Mouse (Mus musculus) heart, postnatal 10 days (tissue): ENCODE data around the gene Gp1bb. TPM values are rescaled to one million over a fixed set of nuclear protein-coding genes. Genes with fewer than 3 reads are reported as not detected.

Experiments used
- DNase-seq, 2 experiments: peaks; one replicate each; pipeline ENCODE4 v3.0.0; 2021
- intact Hi-C: fragments of 180-260 bp; cut with DNase I; formaldehyde crosslinking; loops from one replicate; pipeline ENCODE4 v1.15.1; 2025
- total RNA-seq, 2 experiments: library from RNA; stranded (reverse); gene quantifications; 2 replicates each; pipeline ENCODE4 v1.2.3; 2021

The Gp1bb gene
- total RNA-seq, 2 experiments from 2014 or later: 0.77 to 1.2 TPM

DNA sequence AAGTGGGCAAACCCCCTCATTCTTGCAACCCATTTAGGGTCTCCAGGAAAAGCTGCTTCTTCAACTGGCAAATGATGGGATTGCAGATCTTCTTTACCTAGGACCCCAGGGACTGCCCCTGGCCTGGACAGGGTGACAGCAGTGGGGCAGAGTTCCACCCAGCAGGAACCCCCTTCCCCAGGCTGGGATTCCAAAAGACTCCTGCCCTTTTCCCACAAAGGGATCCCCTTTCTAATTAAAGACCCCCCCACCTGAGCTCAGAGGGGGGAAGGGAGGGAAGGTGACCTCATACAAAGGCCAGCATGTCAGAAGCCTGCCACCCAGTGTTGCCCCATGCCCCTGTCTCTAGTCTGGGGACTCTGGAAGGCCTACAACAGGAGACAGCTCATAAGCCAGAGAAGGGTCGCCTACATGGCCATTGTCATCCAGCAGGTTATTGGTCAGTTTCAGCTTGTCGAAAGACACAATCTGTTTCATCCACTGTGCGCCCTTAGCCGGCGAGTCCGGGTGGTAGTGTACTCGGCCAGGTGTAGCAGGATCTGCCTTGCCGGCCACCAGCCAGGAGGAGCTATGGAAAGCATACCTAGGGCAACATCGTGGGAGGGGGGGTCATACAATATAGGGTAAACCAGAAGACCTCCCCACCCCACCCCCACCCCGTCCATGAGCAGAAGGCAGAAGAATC lies 38.4 kb downstream of the Gp1bb start:
- DNase-seq: no peak
- intact Hi-C loops: no loop called here

DNA sequence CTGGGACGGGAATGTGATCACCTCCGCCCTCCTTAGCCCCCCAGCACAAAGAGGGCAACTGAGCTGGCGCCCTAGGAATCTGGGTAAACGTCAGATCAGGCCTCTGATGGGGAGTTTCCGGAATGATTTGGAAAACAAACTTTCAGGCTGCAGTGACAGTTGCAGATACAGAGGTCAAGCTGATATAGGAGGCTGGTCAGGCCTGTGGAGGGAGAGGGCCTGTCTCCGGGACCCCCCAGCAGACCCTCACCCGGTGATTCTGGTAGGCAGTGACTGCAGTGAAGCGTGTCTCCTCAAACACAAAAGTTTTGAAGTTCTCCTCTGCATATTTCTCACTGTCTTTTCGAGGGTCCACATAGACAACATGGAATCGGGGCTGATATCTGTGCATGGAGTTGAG lies 39.0 kb downstream of the Gp1bb start:
- intact Hi-C loops: no loop called here
- DNase-seq: no peak

DNA sequence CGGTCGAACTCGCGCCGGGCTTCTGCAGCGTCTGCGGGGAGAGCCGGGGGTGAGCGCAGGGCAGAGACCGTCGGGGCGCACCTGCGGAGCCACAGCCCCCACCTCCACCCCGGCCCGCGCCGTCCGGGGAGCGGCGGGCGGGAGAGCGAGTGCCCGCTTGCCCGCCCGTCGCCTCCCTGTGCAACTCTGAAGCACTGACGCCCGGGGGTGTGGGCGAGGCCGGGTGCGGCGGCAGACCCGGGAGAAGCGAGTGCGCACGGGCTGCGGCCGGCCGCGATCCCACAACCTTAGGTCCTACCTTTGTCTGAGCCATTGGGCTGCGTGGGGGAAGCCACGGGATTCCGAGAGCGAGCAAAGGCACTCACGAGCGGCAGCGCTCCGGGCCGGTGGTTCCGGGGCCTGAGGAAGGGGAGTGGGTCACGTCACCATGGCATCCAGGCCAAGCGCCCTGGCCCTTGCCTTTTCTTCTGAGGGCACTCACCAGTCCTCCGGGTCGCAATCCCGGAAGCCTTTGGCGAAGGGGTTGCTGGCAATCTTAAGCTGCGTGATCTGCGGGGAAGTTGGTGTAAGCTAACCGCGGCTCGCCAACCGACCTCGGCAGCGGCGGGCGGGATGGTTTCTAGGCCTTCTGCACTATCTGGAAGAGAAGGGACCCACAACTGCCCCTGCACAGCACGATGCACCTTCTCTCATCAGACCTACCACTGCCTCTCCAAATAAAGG lies 39.6 kb downstream of the Gp1bb start:
- DNase-seq: no peak
- intact Hi-C loops: no loop called here

DNA sequence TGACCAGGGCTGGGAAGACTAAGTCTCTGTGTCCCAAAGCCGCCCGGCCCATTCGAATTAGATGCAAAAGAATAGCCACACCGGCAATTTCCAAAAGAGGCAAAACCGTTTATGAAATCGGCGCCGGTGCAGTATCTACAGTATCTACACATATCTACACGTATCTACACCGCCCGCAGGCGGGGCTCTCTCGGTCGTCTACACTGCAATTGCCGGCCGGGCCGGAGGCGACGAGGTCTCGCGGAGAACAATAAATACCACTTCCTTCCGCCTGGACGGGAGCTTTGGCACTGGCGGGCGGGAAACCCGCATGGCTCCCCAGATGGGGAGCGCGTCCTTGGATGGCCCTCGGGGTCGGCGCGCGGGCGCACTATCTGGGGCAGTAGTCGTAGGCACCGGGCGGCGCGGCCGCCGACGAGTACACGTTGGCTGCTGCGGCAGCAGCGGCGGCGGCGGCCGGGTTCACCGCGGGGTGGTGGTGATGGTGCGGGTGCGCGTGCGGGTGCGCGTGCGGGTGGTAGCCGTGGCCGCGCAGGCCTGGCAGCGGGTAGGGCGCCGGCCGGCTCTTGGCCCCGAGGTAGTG lies 40.5 kb downstream of the Gp1bb start:
- intact Hi-C loops: no loop called here
- no peak for DNase-seq

DNA sequence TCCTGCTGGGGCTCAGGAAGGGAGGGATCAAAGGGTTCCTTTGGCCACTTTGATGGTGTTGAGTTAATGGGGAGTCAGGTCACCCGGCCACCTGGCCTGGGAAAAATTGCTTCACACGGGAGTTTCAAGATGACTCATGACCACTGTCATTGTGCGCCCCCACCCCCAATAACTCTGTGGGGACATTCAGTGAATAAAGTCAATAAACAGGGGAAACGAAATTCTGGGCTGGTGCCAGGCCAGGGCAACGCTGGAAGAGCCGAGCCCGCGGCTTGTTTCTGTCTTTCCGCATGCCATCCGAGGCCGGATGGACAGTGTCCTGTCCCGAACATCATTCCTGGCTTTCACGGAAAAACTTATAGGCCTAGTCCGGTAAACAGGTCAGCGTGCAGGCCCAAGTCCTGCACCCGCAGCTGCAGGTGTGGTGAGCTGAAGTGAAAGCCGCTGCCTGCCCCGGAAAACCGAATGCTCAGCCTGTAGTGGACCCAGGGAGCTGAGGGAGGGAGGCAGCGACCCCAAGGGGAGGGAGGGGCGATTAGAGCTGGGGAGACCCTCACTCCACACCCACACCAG lies 41.1 kb downstream of the Gp1bb start:
- no peak for DNase-seq
- intact Hi-C loops: no loop called here

DNA sequence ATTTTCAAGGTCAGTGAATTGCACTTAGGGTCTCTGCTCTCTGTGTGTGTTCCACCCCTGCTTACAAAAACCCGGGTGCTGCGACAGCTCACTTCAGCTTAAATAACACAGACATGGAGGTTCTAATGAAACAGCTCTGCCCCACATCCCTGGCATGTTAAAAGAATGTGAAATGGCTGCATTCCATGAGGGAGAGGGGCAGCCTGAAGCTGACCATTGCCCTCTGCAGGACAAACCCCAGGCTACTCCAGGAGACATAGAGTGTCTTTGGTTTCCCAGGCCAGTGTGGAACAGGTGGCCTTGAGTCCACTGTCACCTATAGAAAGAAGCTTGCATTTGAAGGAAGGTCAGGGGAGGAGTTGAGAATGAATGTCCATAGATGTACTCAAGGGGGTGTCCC lies 41.8 kb downstream of the Gp1bb start:
- intact Hi-C loops: no loop called here

DNA sequence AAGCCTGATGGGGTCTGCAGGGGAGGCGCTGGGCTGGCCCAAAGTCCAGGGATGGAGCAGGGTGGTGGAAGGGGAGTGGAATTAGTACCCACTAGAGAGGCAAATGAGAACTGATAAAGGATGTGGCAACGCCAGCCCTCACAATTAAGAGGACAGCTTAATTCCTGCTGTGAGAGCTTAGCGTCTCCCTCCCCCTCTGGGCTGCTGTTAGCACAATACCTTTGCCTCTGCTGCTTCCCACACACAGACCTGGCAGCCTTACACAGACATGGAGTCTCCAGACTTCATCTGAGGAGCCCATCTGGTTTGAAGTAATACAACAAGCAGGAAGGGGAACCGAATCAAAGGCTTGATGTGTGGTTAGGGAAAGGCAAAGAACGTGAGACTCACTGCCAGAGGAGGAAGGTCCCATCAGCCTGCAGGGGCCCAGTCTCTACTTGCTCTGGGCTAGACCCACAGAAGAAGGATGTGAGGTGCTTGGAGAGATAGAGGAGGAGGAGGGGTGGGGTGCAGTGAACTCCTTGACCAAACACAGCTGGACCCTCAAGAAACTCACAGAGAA lies 44.5 kb downstream of the Gp1bb start:
- DNase-seq: no peak
- intact Hi-C loops: no loop called here

More for the DNA sequence above, 41.8 kb downstream of the Gp1bb start:
- no peak for DNase-seq

DNA sequence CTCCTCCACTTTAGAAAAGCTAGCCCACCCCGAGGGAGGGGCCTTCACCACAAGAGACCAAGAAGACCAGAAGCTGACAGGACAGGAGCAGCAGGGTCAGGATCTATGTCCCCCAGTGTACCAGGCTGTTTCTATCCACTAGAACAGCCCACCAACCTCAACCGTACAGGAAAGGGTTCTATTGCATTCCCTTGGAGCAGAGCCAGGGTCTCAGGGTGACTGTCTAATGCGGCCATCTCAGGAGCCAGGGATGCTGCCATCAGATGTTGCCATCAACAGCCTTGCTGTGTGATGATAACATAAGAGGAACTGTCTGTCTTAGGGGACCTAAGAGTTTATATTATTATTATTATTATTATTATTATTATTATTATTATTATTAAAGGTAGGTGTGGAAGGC lies 45.1 kb downstream of the Gp1bb start:
- no peak for DNase-seq
- intact Hi-C loops: no loop called here

DNA sequence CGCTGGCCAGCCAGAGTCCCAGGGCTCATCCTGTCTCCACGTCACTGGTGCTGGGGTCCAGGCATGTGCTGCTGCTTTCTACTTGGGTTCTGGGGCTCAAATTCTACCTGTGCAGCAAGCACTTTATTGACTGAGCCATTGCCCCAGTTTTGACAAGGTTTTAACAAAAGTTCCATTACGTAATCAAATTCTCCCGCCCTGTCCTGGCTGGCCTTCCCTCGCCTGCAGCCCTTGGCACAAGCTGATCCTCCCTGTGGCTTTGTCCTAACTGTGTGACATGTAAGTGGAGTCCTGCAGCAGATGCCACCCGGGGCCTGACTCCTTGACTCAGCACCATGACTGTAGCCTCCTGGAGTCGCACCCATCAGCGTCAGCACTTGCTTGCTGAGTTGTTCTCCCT lies 48.0 kb downstream of the Gp1bb start:
- intact Hi-C loops: no loop called here

More for the DNA sequence above, 48.0 kb downstream of the Gp1bb start:
- no peak for DNase-seq

Other genes with a start within 250 kb of the Gp1bb start
- 10 to 100 TPM; 30.0 to 32.0 TPM for gene Txnrd2, start 196.0 kb downstream of the Gp1bb start, total RNA-seq
- gene Comt, start 195.6 kb downstream of the Gp1bb start, total RNA-seq: 100 to 1,000 TPM; 133 to 156 TPM
- 1 to 10 TPM; 6.4 to 6.9 TPM for gene Gnb1l, start 123.7 kb downstream of the Gp1bb start, total RNA-seq
- 1 to 10 TPM; 4.0 to 5.6 TPM for gene Rtl10, start 123.5 kb downstream of the Gp1bb start, total RNA-seq
- gene Tbx1, start 31.7 kb downstream of the Gp1bb start, total RNA-seq: 1 to 10 TPM in 1 of 2 experiments, under 1 TPM in 1; 0.57 to 1.1 TPM
- gene Gm49601, start 4.0 kb upstream of the Gp1bb start, total RNA-seq: 1 to 10 TPM; 2.2 to 4.1 TPM
- 10 to 100 TPM; 11.3 to 11.6 TPM for gene Sept5, start 7.6 kb upstream of the Gp1bb start, total RNA-seq
- 10 to 100 TPM; 79.8 to 90.1 TPM for gene Cldn5, start 154.4 kb upstream of the Gp1bb start, total RNA-seq
- 10 to 100 TPM; 65.5 to 69.2 TPM for gene Ufd1, start 189.4 kb upstream of the Gp1bb start, total RNA-seq
- gene Cdc45, start 189.6 kb upstream of the Gp1bb start, total RNA-seq: 1 to 10 TPM; 8.6 to 9.9 TPM
- gene 2510002D24Rik, start 214.2 kb upstream of the Gp1bb start, total RNA-seq: 10 to 100 TPM; 20.3 to 20.8 TPM
- 1 to 10 TPM; 1.2 to 1.5 TPM for gene Gm28539, start 214.2 kb upstream of the Gp1bb start, total RNA-seq